Mouse (Mus musculus) MEL (cell line): ENCODE data around the gene Gm14412.
A peak's percentile ranks its signal among the peaks of the same experiment; 100 is the strongest.
"Not testable (repeated sequence)": the region's sequence is repeated elsewhere in the genome, so short reads cannot be mapped to it uniquely, and the experiment has no call there.

Experiments
- BHLHE40 ChIP-seq: IDR thresholded peaks from 2 replicates; pipeline ENCODE4 v1.6.1; 2012; ENCODE audit warnings: low read depth, mild to moderate bottlenecking, inconsistent platforms, low read length, improper control_type of control experiment, borderline replicate concordance
- CTCF ChIP-seq, 3 experiments: IDR thresholded peaks in 2 of 3; conservative IDR thresholded peaks in 1 of 3; 2 replicates each; pipeline ENCODE4 v1.5.1; 2011 to 2012; ENCODE audit warnings: low read length in 3 of 3, low read depth in 2 of 3, mild to moderate bottlenecking in 2 of 3, improper control_type of control experiment in 1 of 3, inconsistent platforms in 1 of 3, mixed read lengths in 1 of 3, moderate library complexity in 1 of 3; ENCODE audit not compliant: control insufficient read depth in 1 of 3, insufficient read depth in 1 of 3, poor library complexity in 1 of 3, severe bottlenecking in 1 of 3
- E2F4 ChIP-seq: IDR thresholded peaks from 2 replicates; pipeline ENCODE4 v1.6.1; 2011; ENCODE audit warnings: low read depth, low read length, improper control_type of control experiment, borderline replicate concordance
- HCFC1 ChIP-seq: IDR thresholded peaks from 2 replicates; pipeline ENCODE4 v1.6.1; 2012; ENCODE audit warnings: low read depth, mild to moderate bottlenecking, inconsistent platforms, low read length, improper control_type of control experiment, moderate library complexity
- MAX ChIP-seq: IDR thresholded peaks from 2 replicates; pipeline ENCODE4 v1.6.1; 2011; ENCODE audit warnings: low read length, improper control_type of control experiment
- MYB ChIP-seq: IDR thresholded peaks from 2 replicates; pipeline ENCODE4 v1.6.1; 2011; ENCODE audit warnings: mild to moderate bottlenecking, low read depth, low read length, improper control_type of control experiment
- POLR2AphosphoS2 ChIP-seq: IDR thresholded peaks from 2 replicates; pipeline ENCODE4 v1.6.1; 2011; ENCODE audit warnings: low read length, improper control_type of control experiment
- SMC3 ChIP-seq: IDR thresholded peaks from 2 replicates; pipeline ENCODE4 v1.6.1; 2011; ENCODE audit warnings: low read depth, low read length, improper control_type of control experiment
- TCF12 ChIP-seq: IDR thresholded peaks from 2 replicates; pipeline ENCODE4 v1.6.1; 2014; ENCODE audit warnings: low read depth, mild to moderate bottlenecking, inconsistent platforms, low read length, improper control_type of control experiment, moderate library complexity
- UBTF ChIP-seq: IDR thresholded peaks from 2 replicates; pipeline ENCODE4 v1.6.1; 2012; ENCODE audit warnings: low read depth, mild to moderate bottlenecking, inconsistent platforms, low read length, improper control_type of control experiment, moderate library complexity, borderline replicate concordance; ENCODE audit not compliant: insufficient read depth
- USF1 ChIP-seq: IDR thresholded peaks from 2 replicates; pipeline ENCODE4 v1.6.1; 2014; ENCODE audit warnings: low read depth, mild to moderate bottlenecking, inconsistent platforms, low read length, improper control_type of control experiment, moderate library complexity
- ZMIZ1 ChIP-seq: IDR thresholded peaks from 2 replicates; pipeline ENCODE4 v1.6.1; 2012; ENCODE audit warnings: low read depth, mild to moderate bottlenecking, inconsistent platforms, low read length, improper control_type of control experiment, moderate library complexity

DNA sequence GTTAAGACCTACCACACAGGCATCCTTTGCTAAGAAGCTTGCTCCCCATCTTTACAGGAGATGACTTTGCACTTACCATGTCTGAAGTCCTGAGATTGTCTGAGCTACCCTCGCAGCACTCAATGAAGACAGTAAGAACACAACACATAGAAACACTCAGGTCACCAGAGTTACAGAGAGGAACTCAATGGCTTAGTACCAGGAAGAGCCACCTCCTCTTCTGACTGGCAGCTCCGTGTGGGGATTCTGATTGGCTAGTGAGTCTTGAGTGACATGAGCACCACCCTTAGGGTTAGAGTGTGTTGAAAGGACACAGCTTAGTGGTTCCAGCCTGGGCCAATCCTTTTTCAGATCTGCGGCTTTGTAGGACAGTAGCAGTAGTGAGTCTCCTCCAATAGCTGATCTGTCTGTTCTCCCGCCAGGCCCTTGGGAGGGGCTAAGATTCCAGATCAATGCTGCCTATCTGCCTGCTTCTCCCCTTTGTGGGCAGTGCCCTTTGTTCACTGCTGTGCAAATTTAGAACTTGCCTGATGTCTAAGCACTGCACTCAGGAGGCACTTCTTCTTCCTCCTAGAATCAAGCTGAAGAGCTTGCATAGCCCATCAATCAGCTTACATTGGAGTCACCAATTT, 5.7 kb upstream of the Gm14412 start:
- TF ChIP-seq CTCF (IDR thresholded peaks at IDR 0.05 in 2 of 3, conservative IDR thresholded peaks at IDR 0.05 in 1 of 3; ENCODE audit: control insufficient read depth in 1 of 3, insufficient read depth in 1 of 3, low read depth in 2 of 3, low read length in 3 of 3, poor library complexity in 1 of 3, severe bottlenecking in 1 of 3); HCFC1; UBTF; BHLHE40; ZMIZ1; USF1; POLR2AphosphoS2; SMC3; MAX; TCF12; MYB: not testable (repeated sequence)
- TF ChIP-seq E2F4, result 0 out of 2 replicates have a peak, but pooled peaks have one; percentile 28
